Mouse (Mus musculus): ENCODE results near the gene Hsd17b6. TPM values are rescaled to one million over a fixed set of nuclear protein-coding genes. Genes with fewer than 3 reads are reported as not detected.

Gene Hsd17b6
- total and polyA plus RNA-seq, 3 experiments, result 0.15 TPM; not detected in 2

DNA sequence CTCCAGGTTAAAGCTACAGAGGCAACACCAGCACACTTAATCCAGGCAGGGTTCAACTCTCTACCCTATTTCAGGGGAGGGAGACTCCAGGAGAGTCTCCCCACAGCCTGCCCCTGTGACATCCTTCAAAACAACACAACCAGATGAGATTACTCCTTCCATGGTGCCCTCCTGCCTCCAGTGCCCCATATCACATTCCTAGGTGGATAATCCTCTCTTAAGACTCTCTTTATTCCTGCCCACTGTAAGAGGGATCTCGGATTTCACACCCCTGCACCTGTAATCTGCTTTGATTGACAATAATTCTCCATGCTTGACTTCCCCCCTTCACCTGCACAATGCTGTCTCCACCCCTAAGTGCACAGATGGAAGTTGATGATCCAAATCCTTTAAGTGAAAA lies 31.9 kb downstream of the Hsd17b6 start:
- Histone ChIP-seq H3K4me3 (ENCODE audit: control insufficient read depth in 1 of 2, insufficient read depth in 1 of 2, low read depth in 2 of 2, low read length in 2 of 2) (no peak overlapping the region), H3K79me2 (ENCODE audit: control insufficient read depth, insufficient read depth, low read length, poor library complexity) (no peaks in the 10 kb centered on the region), H3K9ac (ENCODE audit: control insufficient read depth, low read depth, low read length, poor library complexity, severe bottlenecking) (no peak overlapping the region), H3K27me3 (ENCODE audit: control insufficient read depth in 1 of 2, insufficient read depth in 2 of 2, low read length in 2 of 2) (peaks cover 3 to 10% of the 10 kb centered on the region in 2 experiments), H3K4me1 (ENCODE audit: control insufficient read depth in 1 of 2, insufficient read depth in 2 of 2, low read length in 2 of 2) (no peaks in the 10 kb centered on the region), H3K36me3 (ENCODE audit: control insufficient read depth in 1 of 2, insufficient read depth in 2 of 2, low read length in 2 of 2) (no peaks in the 10 kb centered on the region), H3K27ac (ENCODE audit: control insufficient read depth, low read depth, low read length) (no peak overlapping the region), H3K9me3 (replicated peaks; ENCODE audit: insufficient read depth, low read length) (no peaks in the 10 kb centered on the region)
- TF ChIP-seq USF2 (IDR thresholded peaks at IDR 0.05; ENCODE audit: borderline replicate concordance in 1 of 2, insufficient read depth in 1 of 2, low read depth in 1 of 2, low read length in 2 of 2) (no peak), MXI1 (IDR thresholded peaks at IDR 0.05; ENCODE audit: low read depth, low read length) (no peak), KAT2A (conservative IDR thresholded peaks at IDR 0.05; ENCODE audit: low read depth, low read length) (no peak), EP300 (IDR thresholded peaks at IDR 0.05; ENCODE audit: low read depth in 1 of 2, low read length in 2 of 2) (no peak), POLR2AphosphoS5 (IDR thresholded peaks at IDR 0.05; ENCODE audit: borderline replicate concordance, low read depth, low read length) (no peak), CTCF (IDR thresholded peaks at IDR 0.05 in 2 of 3, conservative IDR thresholded peaks at IDR 0.05 in 1 of 3; ENCODE audit: control insufficient read depth in 1 of 3, insufficient read depth in 1 of 3, low read depth in 2 of 3, low read length in 3 of 3, poor library complexity in 1 of 3, severe bottlenecking in 1 of 3) (no peak), MYC (IDR thresholded peaks at IDR 0.05; ENCODE audit: low read depth, low read length) (no peak), UBTF (IDR thresholded peaks at IDR 0.05; ENCODE audit: borderline replicate concordance, insufficient read depth, low read depth, low read length) (no peak), GATA1 (IDR thresholded peaks at IDR 0.05; ENCODE audit: low read depth, low read length) (no peak), CHD1 (IDR thresholded peaks at IDR 0.05; ENCODE audit: low read depth, low read length) (no peak), TAL1 (IDR thresholded peaks at IDR 0.05; ENCODE audit: low read length) (no peak)
- DNase-seq (ENCODE audit: low read depth, low spot score), result no peak

GRCm38 (mm10) chr10:127974062-127974461 lies 33.3 kb downstream of the Hsd17b6 start:
- Histone ChIP-seq H3K4me1 (ENCODE audit: control insufficient read depth in 1 of 2, insufficient read depth in 2 of 2, low read length in 2 of 2) (no peaks in the 10 kb centered on the region), H3K27me3 (ENCODE audit: control insufficient read depth in 1 of 2, insufficient read depth in 2 of 2, low read length in 2 of 2) (peaks cover 1 to 6% of the 10 kb centered on the region in 2 experiments; a peak in 3 of 4 replicates), H3K9ac (ENCODE audit: control insufficient read depth, low read depth, low read length, poor library complexity, severe bottlenecking) (no peak overlapping the region), H3K9me3 (replicated peaks; ENCODE audit: insufficient read depth, low read length) (no peaks in the 10 kb centered on the region), H3K79me2 (ENCODE audit: control insufficient read depth, insufficient read depth, low read length, poor library complexity) (no peaks in the 10 kb centered on the region), H3K4me3 (ENCODE audit: control insufficient read depth in 1 of 2, insufficient read depth in 1 of 2, low read depth in 2 of 2, low read length in 2 of 2) (no peak overlapping the region), H3K27ac (ENCODE audit: control insufficient read depth, low read depth, low read length) (no peak overlapping the region), H3K36me3 (ENCODE audit: control insufficient read depth in 1 of 2, insufficient read depth in 2 of 2, low read length in 2 of 2) (no peaks in the 10 kb centered on the region)
- no peak for TF ChIP-seq BHLHE40 (IDR thresholded peaks at IDR 0.05; ENCODE audit: borderline replicate concordance, low read depth, low read length)
- TF ChIP-seq TAL1 (IDR thresholded peaks at IDR 0.05; ENCODE audit: low read length), result no peak
- no peak for TF ChIP-seq EP300 (IDR thresholded peaks at IDR 0.05; ENCODE audit: low read depth in 1 of 2, low read length in 2 of 2)
- no peak for TF ChIP-seq E2F4 (IDR thresholded peaks at IDR 0.05; ENCODE audit: borderline replicate concordance, low read depth, low read length)
- TF ChIP-seq POLR2A (IDR thresholded peaks at IDR 0.05; ENCODE audit: control insufficient read depth in 1 of 2, insufficient read depth in 1 of 2, low read depth in 1 of 2, low read length in 2 of 2, poor library complexity in 1 of 2), result no peak
- no peak for TF ChIP-seq POLR2AphosphoS2 (IDR thresholded peaks at IDR 0.05; ENCODE audit: low read length)
- TF ChIP-seq CHD1 (IDR thresholded peaks at IDR 0.05; ENCODE audit: low read depth, low read length), result no peak
- no peak for TF ChIP-seq USF2 (IDR thresholded peaks at IDR 0.05; ENCODE audit: borderline replicate concordance in 1 of 2, insufficient read depth in 1 of 2, low read depth in 1 of 2, low read length in 2 of 2)
- no peak for TF ChIP-seq NELFE (IDR thresholded peaks at IDR 0.05; ENCODE audit: low read depth, low read length)
- no peak for TF ChIP-seq SIN3A (IDR thresholded peaks at IDR 0.05; ENCODE audit: low read length)
- DNase-seq (ENCODE audit: low read depth, low spot score), result no peak
